Mouse (Mus musculus): ENCODE measurements around the gene Rrp36.

Rrp36 gene

DNA sequence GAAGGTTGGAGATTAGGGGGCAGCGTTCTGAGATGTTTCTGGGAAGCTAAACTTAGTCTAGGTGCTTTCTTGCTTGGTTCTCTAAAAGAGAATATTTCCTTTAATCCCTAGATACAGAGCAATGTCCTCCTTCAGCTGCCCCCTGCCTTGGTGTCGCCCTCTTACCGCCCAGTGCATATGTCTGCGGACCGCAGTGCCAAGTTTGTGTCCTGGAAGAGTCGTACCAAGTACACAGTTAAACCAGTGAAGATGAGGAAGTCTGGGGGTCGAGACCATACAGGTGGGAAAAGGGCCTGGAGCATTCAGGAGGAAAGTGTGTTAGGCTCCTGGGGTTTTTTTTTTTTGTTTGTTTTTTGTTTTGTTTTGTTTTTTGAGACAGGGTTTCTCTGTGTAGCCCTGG is 26.9 kb downstream of the Rrp36 start:
- no peak for DNase-seq (ENCODE audit: low spot score)

GRCm38 (mm10) chr17:46646322-46646662 is 27.9 kb downstream of the Rrp36 start:
- DNase-seq (ENCODE audit: low spot score): no peak

GRCm38 (mm10) chr17:46645561-46646321 is 28.4 kb downstream of the Rrp36 start, which contains the start of the genes Klc4 and Mrpl2:
Gene Klc4 (minus strand): TSS chr17:46646022.
Gene Mrpl2 (plus strand): TSS chr17:46646229.
- DNase-seq (ENCODE audit: low spot score): peak; percentile 99

DNA sequence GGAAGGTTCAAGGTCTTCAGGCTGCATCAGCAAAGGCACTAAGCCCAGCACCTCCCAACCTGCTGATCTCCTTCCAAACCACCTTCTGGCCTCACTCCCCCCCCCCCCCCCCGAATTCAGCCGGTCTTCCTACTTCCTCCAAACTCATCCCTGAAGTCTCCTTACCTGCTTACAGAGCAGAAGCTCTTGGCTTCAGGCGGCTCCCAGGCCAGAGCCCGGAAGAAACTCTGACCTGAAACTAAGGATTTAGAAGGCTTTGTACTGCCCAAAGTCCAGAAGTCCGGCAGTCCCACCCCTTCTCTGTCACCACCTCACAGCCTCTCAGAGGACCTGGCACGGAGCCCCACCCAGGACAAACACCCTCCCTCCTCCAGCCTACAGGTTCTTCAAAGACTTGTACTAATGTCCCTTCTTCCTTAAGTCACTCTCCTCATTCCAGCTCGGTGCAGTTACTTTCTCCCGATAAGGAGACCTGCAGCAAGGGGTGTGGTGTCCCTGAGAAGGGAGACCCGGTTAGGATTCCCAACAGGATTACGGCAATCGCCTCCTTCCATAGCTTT is 29.2 kb downstream of the Rrp36 start:
- peak; percentile 87 for DNase-seq (ENCODE audit: low spot score)

- DNase-seq (ENCODE audit: low spot score): no peak
Measured at GRCm38 (mm10) chr17:46644152-46644805, 29.9 kb downstream of the Rrp36 start.

- no peak for DNase-seq (ENCODE audit: low spot score)
Measured at GRCm38 (mm10) chr17:46642060-46642459, 32.1 kb downstream of the Rrp36 start.

GRCm38 (mm10) chr17:46639929-46640328 is 34.2 kb downstream of the Rrp36 start:
- no peak for DNase-seq (ENCODE audit: low spot score)

DNA sequence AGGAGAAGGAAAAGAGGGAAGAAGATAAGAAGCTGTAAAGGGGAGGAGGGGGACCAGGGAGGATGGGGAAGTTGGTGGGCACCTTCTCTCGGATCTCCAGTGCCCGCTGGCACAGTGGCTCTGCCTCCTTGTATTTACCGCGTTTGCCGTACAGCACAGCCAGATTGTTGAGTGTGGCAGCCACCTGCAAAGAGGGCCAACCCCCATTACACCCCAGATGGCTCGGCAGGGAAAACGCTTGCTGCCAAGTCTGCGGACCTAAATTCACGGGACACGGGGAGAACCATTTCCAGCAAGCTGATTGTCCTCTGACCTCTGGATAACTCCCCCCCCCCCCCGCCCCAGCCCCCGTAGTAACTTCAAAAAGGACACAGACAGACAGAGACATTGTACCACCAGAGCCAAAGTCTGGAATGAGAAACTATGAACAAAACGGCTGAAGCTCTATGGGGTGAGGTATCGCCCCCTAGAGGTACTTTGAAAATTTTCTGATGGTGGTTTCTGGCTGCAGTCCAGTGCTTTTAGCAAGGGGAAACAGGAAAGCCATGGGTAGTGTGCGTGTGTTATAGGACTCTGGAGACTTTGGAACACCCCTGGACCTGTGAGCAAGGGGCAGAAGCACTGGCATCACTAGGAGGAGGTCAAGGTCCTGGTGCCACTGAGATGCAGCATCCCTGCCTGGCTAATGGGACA is 37.2 kb downstream of the Rrp36 start:
- DNase-seq (ENCODE audit: low spot score): no peak

DNA sequence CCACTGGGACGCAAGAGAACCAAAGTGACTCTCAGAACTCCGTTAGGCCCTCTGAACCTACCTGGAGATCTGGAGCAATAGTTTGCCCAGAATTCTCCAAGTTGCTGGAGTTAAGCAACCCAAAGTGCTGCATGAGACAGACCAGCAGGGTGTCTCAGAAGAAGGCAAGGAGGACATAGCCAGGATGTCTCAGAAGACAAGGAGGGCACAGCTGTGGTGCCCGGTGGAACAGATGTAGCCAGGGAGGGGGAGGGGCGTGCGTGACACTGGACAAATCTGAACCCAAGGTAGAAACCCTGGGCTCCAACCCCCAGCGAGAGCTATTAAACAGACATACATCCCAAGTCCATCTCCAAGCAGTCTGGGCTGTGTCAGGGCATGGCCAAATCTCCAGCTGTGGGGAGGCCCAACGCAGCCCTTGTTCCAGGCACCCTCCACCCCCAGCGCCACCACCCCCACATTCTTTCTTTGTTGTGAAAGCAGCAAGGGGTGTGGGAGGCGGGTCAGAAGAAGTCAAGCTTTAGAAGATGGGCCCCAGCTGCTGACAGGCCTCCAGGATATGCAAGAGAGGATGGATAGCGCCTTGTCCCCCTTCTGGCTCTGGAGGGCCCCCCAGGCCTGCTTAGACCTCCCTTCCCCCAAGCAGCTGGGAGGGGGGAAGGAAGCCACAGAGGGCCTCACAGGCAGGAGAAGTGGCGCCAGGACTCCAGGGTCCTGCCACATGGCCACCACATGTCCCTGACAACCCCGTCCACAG is 44.3 kb downstream of the Rrp36 start:
- DNase-seq (ENCODE audit: low spot score): peak; percentile 59

DNA sequence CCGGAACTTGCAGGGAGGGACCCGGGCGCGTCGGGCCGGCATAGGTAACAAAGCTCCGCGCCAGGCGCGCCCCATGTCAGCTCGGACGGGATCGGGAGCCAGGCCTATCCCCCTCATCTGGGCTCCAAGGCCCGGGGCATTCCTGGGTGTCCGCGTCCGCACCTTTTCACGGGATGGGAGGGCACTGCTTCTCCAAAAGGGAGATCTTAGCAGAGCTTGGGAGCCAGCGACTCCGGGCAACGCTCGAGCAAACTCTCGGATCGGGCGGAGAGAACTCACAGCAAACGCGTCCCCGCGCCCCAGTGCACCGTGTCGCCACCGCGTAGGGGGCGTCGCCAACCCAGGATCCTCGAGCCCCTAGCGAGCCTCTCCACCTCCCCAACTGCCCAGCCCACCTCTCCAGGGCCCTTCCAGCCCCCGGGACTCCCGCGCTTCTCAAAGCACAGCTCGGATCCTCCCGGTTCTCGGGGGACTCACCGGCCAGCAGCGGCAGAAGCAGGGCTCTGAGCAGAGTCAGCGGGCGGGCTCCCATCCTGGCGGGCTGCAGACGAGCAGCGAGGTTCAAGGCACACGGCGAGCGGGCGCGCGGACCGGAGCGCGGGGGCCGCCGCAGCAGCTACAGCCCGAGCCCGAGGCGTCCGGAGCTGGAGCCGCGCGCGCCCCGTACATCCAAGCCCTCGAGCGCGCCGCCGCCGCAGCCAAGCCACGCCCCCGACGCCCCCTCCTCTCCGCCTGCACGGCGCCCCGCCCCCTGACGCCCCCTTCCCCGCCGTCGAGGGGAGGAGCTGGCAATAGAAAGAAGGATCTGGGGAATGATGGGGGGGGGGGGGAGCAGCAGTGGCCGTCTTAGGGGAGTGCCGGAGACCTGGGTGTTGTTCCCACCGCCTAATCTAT is 45.1 kb downstream of the Rrp36 start, which contains the start of gene Ptk7:
Gene Ptk7 (minus strand): TSS at position 714 of the 894 bp plus-strand sequence.
- DNase-seq (ENCODE audit: low spot score): peak; percentile 92

DNA sequence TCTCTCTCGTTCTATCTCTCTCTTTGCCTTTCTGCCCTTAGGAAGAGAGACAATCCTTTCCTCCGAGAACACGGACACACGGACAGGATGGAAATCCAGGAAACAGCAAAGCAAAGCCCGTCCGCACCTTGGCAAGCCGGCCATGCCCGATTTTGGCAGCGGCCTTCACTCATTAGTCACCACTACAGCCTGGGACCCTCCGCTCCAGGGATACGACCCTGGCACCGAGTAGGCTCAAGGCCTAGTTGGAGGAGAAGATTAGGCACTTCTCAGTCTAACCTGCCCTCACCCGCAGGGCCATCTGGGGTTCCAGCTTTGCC is 45.7 kb downstream of the Rrp36 start:
- no peak for DNase-seq (ENCODE audit: low spot score)

DNA sequence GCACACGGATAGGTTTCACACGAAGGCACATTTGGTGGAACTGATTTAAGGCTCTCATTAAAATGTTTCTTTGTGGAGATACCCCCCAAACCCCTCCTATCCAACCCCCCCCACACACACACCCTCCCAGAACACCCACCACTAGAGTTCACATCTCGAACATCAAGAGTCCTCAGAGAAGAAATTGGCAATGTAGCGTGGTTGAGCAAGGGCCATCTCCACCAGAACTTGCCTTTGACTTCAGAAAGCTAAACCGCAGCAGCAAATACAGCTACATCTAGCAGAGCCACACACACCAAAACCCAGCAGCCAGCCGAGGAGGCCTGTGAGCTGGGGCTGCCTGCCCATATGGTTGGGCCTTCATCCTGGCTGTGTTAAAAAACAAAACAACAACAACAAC is 46.7 kb downstream of the Rrp36 start:
- no peak for DNase-seq (ENCODE audit: low spot score)

- DNase-seq (ENCODE audit: low spot score): no peak
Measured at GRCm38 (mm10) chr17:46624598-46624997, 49.6 kb downstream of the Rrp36 start.

- no peak for DNase-seq (ENCODE audit: low spot score)
Measured at GRCm38 (mm10) chr17:46623819-46624557, 50.2 kb downstream of the Rrp36 start.

GRCm38 (mm10) chr17:46622269-46622668 is 51.9 kb downstream of the Rrp36 start:
- DNase-seq (ENCODE audit: low spot score): no peak

DNA sequence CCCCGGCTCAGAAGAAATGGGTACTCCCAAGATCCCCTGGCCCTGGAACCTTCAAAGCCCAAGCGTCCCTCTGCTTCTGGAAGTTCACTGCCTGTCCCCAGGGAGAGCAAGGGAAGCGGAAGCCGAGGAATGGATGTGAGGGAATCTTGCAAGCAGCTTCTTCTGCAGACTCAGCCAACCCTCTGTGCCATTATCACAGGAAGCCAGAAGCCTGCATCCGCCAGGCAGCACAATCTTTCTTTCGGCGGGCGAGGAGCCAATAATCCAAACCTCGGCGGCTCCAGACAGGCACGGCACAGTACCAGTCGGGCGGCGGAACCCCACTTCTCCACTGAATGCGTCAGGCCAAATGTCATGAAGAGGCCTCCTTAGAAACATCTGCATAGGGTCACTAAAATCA is 52.8 kb downstream of the Rrp36 start:
- DNase-seq (ENCODE audit: low spot score): no peak

DNA sequence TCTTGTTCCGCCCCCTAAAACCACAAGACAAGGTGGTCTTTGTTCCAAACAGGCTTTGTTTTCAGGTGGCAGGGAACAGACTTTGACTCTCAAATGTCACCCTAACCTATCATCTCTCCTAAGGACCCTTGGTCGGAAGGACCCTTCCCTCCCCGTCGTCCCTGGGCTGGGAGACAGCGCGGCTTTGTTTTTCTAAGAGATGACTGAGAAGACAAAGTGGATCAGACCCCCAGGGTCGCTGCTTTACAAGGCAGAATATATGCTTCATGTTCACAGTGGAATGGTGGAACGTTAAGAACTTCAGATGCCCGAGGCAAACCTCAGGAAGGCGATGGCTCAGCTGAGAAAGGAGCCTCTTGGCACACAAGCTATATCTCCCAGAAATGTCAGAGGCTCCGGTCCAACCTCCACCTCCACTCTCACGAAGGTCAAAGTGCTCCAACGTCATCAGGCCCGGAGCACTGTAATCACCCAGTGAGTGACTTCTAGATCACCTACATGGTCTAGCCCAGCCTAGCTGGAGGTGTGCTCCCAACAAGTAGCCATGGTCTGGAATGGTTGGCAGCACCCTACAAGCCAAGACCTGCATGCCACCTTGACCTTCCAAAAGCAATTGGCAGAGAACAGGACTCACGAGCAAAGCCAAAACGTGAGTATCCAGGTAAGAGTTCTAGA is 54.3 kb downstream of the Rrp36 start:
- no peak for DNase-seq (ENCODE audit: low spot score)

DNA sequence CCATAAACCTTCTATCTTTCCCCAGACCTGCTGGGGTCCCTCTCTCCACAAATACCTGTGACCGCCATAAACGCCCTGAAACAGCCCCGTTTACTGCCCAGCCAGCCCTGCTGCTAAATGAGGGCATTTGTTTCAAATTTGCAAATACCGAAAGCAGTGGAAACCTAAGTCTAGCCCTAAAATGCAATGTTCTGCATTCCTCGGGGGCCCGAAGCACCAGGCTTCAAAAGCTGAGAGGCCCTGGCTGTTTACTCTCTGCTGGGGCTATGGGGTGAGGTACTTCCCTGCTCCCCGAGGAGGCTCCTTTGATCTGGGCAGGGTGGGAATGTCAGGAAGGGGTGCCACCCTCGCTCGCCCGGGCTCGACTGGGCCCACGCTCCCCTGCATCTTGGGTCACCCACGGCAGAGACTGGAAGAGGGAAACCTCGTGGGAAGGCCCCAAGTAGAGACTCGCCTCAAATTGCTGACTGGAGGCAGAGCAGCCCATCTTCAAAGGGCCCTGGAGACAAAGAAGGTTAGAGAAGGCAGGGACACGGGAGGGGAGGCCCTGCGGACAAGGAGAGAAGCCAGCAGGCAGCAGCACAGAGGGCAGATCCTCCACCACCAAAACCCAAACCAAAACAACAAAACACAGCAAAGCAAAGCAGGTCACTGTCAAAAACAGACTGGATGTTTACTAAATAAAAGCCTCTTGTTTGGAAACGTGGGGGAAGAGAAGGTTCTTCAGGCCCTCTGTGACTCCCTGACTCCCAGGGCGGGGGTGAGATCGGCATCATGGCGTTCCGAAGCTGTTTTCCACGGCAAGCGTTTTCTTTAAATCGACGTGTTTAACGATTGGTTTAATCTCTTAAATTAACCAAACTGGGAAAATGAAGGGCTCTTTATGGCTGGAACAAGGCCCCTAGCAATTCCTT is 55.1 kb downstream of the Rrp36 start:
- peak; percentile 37 for DNase-seq (ENCODE audit: low spot score)

DNA sequence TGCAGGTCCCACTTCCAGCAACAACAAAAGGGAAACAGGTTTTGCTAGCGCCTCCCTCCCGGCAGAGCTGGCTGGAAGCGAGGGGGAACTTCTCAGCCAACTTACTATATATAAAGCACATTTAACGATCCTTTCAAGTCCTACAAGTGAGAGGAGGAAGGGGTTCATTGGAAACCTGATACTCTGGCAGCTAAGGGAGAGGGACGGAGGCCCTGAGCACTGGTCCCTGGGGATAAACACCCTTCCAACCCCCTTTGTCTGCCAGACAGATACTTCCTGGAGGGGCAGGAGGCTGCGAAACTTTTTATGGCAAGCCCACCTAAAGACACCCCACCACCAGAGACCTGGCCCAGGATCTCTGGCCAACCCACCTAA is 55.8 kb downstream of the Rrp36 start:
- no peak for DNase-seq (ENCODE audit: low spot score)

All from yolk sac, embryonic 10.5 days (tissue).